Mouse (Mus musculus) embryonic stem cell, embryonic (primary cell): ENCODE data around the gene Spink2.

Experiments
- CTCF ChIA-PET, 4 experiments: fragments of 300-600 bp in 2 of 4; fragments of 350-600 bp in 2 of 4; sonication (Branson Sonifier 250); formaldehyde crosslinking; loops; one replicate each; lab custom pipeline; 2022; ENCODE audit warnings: inconsistent platforms in 2 of 4; lab: Charles Lee
- POLR2A ChIA-PET, 4 experiments: fragments of 300-600 bp in 2 of 4; fragments of 350-600 bp in 2 of 4; sonication (Branson Sonifier 250); formaldehyde crosslinking; loops; one replicate each; lab custom pipeline; 2022; ENCODE audit warnings: antibody characterized with exemption in 4 of 4, inconsistent platforms in 1 of 4; lab: Charles Lee

The Spink2 gene

GRCm38 (mm10) chr5:77178008-77178407 lies 33.3 kb downstream of the Spink2 start:
- ChIA-PET POLR2A (interaction anchor here in 1 of 4 experiments (1.0 kb wide), 1 partner anchor 15 kb away, joined by 3 read pairs; no protein-coding TSS in a partner anchor), CTCF (interaction anchor here in 3 of 4 experiments (0.7 to 2.6 kb wide), 5 partner anchors 15 to 125 kb away, joined by 3 to 9 read pairs (median 4); no protein-coding TSS in a partner anchor)

DNA sequence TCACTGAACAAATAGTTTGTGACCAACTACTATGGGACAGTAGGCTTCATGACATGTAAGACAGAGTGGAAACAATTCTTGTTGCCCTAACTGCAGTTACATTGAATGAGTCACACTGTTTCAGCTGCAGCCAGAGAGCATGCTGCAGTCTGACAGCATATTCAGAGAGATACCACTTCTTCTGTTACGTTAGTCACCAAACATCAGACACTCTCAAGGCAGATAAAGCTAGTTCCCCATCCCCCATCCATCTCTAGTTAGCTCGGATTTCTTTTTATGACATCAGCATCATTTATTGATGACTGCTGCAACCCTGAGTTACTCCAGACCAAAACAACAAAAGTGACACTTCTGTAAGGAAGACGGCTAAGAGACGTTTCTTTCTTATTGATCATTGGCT lies 36.5 kb downstream of the Spink2 start:
- CTCF ChIA-PET = no interaction called here
- POLR2A ChIA-PET = no interaction called here

DNA sequence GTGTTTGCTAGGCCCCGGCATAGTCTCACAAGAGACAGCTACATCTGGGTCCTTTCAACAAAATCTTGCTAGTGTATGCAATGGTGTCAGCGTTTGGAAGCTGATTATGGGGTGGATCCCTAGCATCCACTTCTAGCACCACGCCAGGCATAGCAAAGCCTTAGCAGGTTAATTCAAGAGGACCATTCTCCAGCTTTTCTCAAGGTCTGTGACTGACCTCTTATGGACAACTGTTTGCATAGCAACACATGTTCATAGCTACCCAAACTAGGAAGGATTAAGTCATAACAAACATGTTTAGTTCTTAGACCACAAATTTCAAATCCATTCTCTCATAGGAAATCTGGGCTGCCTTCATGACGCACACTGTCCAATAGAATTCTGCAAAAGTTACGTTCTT lies 40.7 kb downstream of the Spink2 start:
- POLR2A ChIA-PET = interaction anchor here in 2 of 4 experiments (0.6 to 0.9 kb wide), 2 partner anchors 30 to 133 kb away, joined by 3 read pairs; no protein-coding TSS in a partner anchor
- CTCF ChIA-PET = interaction anchor here (0.5 to 2.8 kb wide), 24 partner anchors 10 to 546 kb away, joined by 3 to 11 read pairs (median 4); no protein-coding TSS in a partner anchor

DNA sequence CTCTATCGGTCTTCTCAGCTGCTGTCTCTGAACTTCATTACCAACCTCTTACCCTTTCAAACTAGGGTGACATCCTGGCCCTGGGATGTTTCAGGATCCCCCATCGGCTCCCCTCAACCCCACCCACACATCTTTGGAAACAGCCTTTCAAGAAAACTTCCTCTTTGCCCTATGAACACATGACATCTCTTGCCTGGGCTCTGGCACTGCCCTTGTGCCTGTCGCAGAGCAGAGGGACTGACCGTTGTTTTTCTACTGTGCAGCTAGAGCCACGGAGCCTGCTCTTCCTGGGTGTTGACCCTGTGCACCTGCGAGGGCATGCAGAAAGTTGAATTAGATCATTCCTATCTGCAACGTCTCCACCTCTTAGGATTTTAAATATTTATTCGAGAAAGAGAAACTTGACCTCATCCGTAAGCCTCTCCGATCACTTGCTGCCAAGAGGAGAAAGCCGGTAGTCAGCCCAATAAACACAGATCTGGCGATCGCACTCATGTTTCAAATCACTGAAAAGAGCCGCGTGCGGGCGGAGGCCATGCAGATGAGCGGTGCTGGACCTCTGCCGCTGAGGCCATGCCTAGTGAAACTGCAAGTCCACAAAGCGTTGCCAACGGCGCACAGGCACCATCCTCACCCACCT lies 43.8 kb downstream of the Spink2 start:
- ChIA-PET CTCF (interaction anchor here in 1 of 4 experiments (0.6 kb wide), 1 partner anchor 66 kb away, joined by 6 read pairs; no protein-coding TSS in a partner anchor), POLR2A (interaction anchor here in 2 of 4 experiments (0.8 to 1.7 kb wide), 4 partner anchors 9 to 81 kb away, joined by 3 to 5 read pairs (median 4); partner anchors contain the start of gene Hopx (in 1 of the 2))

DNA sequence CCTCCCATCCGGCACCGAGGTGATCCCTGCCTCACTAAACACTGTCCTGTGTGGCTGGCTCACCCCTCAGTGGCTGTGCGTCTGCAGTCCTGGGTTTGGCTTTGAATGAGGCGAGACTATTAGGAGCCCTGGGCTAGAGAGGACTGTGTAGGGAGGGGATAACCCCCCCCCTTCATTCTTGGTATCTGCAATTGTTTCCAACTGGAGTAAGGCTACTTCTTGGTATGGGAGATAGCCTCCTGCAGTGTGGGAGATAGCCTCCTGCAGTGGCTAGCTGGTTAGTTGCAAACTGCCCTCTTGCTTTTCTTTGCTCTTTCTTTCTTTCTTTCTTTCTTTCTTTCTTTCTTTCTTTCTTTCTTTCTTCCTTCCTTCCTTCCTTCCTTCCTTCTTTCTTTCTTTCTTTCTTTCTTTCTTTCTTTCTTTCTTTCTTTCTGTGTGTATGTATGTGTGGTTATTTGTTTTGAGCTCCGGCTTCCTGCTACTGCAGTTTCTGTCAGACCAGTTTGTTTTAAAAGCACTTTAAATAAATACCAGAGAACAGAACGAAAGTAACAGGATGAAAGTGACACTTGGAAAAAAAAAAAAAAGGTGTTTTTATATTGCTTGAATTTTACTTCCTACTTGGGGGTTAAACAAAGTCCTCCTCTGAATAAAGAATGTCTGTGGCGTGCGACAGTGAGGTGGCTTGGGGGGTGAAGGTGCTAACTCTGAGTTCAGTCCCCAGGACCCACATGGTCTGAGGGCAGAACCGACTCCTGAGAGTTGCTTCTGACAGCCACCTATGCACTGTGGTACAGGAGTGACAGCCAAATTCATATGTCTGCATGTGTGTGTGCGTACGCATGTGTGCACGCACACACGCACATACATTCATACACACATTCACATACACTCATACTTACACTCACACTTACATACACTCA lies 45.3 kb downstream of the Spink2 start:
- POLR2A ChIA-PET = interaction anchor here in 1 of 4 experiments (0.9 to 1.7 kb wide), 2 partner anchors 16 to 51 kb away, joined by 3 to 5 read pairs; partner anchors contain the start of gene Hopx

GRCm38 (mm10) chr5:77163597-77163996 lies 47.7 kb downstream of the Spink2 start:
- CTCF ChIA-PET = no interaction called here
- POLR2A ChIA-PET = interaction anchor here in 1 of 4 experiments (1.9 kb wide), 1 partner anchor 11 kb away, joined by 7 read pairs; no protein-coding TSS in a partner anchor

More for the DNA sequence above, 45.3 kb downstream of the Spink2 start:
- CTCF ChIA-PET = interaction anchor here in 1 of 4 experiments (0.7 kb wide), 1 partner anchor 77 kb away, joined by 3 read pairs; no protein-coding TSS in a partner anchor

DNA sequence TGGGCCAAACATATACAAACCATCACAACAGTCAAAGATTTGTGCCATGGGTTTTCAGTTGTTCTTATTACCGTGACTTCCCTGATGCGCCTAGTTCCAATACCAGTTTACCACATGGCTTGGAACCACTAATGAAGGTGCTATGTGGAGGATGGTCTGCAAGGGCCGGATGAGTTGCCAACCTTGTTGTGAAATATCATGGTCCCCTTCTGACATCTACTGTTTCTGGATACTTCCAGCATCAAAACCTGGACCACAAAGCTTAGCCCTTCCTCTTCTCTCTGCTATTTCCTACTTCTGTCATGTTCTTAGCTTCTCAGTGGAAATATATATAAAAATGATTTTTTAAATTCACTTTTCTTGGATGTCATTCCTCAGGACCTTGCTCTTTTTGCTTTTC lies 48.7 kb downstream of the Spink2 start:
- CTCF ChIA-PET = no interaction called here
- POLR2A ChIA-PET = no interaction called here

DNA sequence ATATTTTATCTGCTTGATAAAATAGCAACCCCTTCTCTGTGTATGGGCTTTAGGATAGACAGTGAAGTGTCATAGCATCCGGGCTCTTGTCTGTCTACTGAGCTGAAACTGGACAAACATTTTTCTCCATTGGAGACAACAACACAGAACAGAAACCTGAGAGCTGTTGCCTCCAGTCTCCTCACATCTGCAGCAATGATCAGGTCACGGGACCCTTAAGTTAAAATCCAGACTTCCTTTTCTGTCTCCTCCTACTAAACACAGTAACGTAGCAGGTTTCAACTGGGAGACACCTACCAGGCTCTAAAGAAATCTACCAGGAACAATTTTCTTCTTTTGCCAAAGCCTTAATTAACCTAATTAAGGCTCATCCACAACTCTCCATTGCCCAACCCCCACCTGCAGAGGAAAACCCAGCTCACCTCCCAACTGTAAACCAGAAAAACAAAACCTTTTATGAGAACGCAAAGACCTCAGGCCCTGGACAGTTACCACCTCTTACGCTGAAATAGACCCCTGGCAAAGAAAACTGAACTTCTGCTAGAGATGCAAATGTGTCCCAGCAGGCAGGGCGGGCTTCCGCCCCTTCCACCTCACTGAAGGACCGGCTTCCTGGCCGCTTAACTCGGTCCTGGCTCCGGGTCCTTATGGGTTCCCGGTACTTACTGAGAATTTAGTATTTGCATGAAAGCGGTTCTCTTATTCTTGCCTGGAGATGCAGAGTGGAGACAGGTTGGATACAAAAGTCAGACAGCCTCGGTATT lies 53.3 kb downstream of the Spink2 start:
- CTCF ChIA-PET = interaction anchor here in 1 of 4 experiments (0.7 kb wide), 1 partner anchor 31 kb away, joined by 3 read pairs; no protein-coding TSS in a partner anchor
- POLR2A ChIA-PET = interaction anchor here in 2 of 4 experiments (1.1 kb wide), 2 partner anchors 11 to 105 kb away, joined by 3 to 4 read pairs; no protein-coding TSS in a partner anchor

GRCm38 (mm10) chr5:77156938-77157337 lies 54.3 kb downstream of the Spink2 start:
- POLR2A ChIA-PET = interaction anchor here in 2 of 4 experiments (0.7 to 1.1 kb wide), 2 partner anchors 106 to 263 kb away, joined by 3 read pairs; no protein-coding TSS in a partner anchor

GRCm38 (mm10) chr5:77155526-77155925 lies 55.7 kb downstream of the Spink2 start:
- CTCF ChIA-PET = interaction anchor here in 2 of 4 experiments (0.7 to 0.9 kb wide), 2 partner anchors 11 to 66 kb away, joined by 3 to 4 read pairs; no protein-coding TSS in a partner anchor
- POLR2A ChIA-PET = interaction anchor here in 1 of 4 experiments (1.5 to 2.3 kb wide), 2 partner anchors 12 to 19 kb away, joined by 5 to 11 read pairs; no protein-coding TSS in a partner anchor

More at GRCm38 (mm10) chr5:77156938-77157337, 54.3 kb downstream of the Spink2 start:
- CTCF ChIA-PET = no interaction called here
